In genomic region chr6:94092969-94093597, GRCm38 (mm10) we compare ENCODE assay signal across 21 mouse cellular contexts.
DNase-seq lines count a peak whose midpoint lies in the region; ATAC-seq lines count a peak whose summit lies in the region.
"Had no signal": no experiment of that assay in that cellular context is flagged by ENCODE, and none has a peak within 500 bp of the region (broad histone marks: within the 10 kb centered on the region; RNA-seq: fewer than 3 reads in every experiment).

No protein-coding gene starts in this region.

- no peaks in the 10 kb centered on the region for H3K27me3 ChIP-seq in heart, embryonic 12.5 days (replicated peaks)
- H3K27me3 ChIP-seq in intestine, embryonic 15.5 days (replicated peaks) = no peaks in the 10 kb centered on the region
- no peaks in the 10 kb centered on the region; the same call in 1 of the 2 replicates for H3K27me3 ChIP-seq in liver, embryonic 12.5 days (replicated peaks)
- H3K27me3 ChIP-seq: liver, embryonic 15.5 days had no signal

- H3K9ac ChIP-seq in heart, embryonic 12.5 days = no peak overlapping the region
- H3K9ac ChIP-seq in intestine, embryonic 15.5 days = no peak overlapping the region
- no peak overlapping the region for H3K9ac ChIP-seq in liver, embryonic 12.5 days
- H3K9ac ChIP-seq: liver, embryonic 15.5 days had no signal

- DNase-seq in heart, postnatal 36 days = no peak
- no peak for DNase-seq in thymus, adult 18-20 months
- DNase-seq in kidney, adult 9 months = no peak
- DNase-seq: adrenal gland, postnatal 10 days; cerebellum, adult 8-10 months; gastrocnemius, postnatal 10 days; heart, adult 18-20 months; kidney, adult 2 months; kidney, postnatal 10 days; thymus, postnatal 25 days had no signal

- 48% methylated on average over 8 of the region's 8 CpGs for WGBS in heart, embryonic 12.5 days
- WGBS in intestine, embryonic 15.5 days = 65% methylated on average over 4 of the region's 8 CpGs
- 23% methylated on average over 8 of the region's 8 CpGs for WGBS in liver, embryonic 12.5 days (ENCODE audit: insufficient replicate concordance)

- H3K27ac ChIP-seq in heart, embryonic 12.5 days (ENCODE audit: poor library complexity, severe bottlenecking) = no peak overlapping the region
- H3K27ac ChIP-seq in intestine, embryonic 15.5 days = no peak overlapping the region
- peak overlapping the region; percentile 69 for H3K27ac ChIP-seq in liver, embryonic 12.5 days
- H3K27ac ChIP-seq: hindbrain, postnatal 0 days; liver, embryonic 15.5 days; macrophage; midbrain, embryonic 10.5 days had no signal

- H3K4me2 ChIP-seq in heart, embryonic 12.5 days = no peak overlapping the region
- no peak overlapping the region for H3K4me2 ChIP-seq in intestine, embryonic 15.5 days (replicated peaks)
- peak overlapping the region; percentile 38 for H3K4me2 ChIP-seq in liver, embryonic 12.5 days
- H3K4me2 ChIP-seq: liver, embryonic 15.5 days had no signal

- H3K9me3 ChIP-seq in heart, embryonic 12.5 days (replicated peaks) = no peaks in the 10 kb centered on the region
- no peaks in the 10 kb centered on the region for H3K9me3 ChIP-seq in intestine, embryonic 15.5 days
- no peaks in the 10 kb centered on the region for H3K9me3 ChIP-seq in liver, embryonic 12.5 days (replicated peaks)
- H3K9me3 ChIP-seq: liver, embryonic 15.5 days; midbrain, embryonic 10.5 days had no signal

- H3K4me1 ChIP-seq in heart, embryonic 12.5 days (replicated peaks) = peaks cover 40% of the 10 kb centered on the region
- H3K4me1 ChIP-seq in intestine, embryonic 15.5 days (replicated peaks) = peaks cover 18% of the 10 kb centered on the region
- H3K4me1 ChIP-seq in liver, embryonic 12.5 days = peaks cover 48% of the 10 kb centered on the region

- intact Hi-C loops in heart, postnatal 36 days (cut with DNase I) = no loop called here

- ATAC-seq in heart, embryonic 12.5 days (ENCODE audit: insufficient number of reproducible peaks, low FRiP score) = 0 out of 2 replicates have a peak, but pooled peaks have one; percentile 55
- ATAC-seq in intestine, embryonic 15.5 days = peak; percentile 57; the same call in 1 of the 2 replicates
- peak; percentile 81 for ATAC-seq in liver, embryonic 12.5 days
- no peak for ATAC-seq in megakaryocyte, adult 5-6 weeks (ENCODE audit: poor library complexity, severe bottlenecking)
- ATAC-seq: activated CD4-positive, CD25-positive, alpha-beta regulatory T cell, adult 4 months; forebrain, embryonic 14.5 days; hindbrain, postnatal 0 days; midbrain, embryonic 16.5 days had no signal

- no peak overlapping the region for H3K4me3 ChIP-seq in heart, embryonic 12.5 days
- no peak overlapping the region for H3K4me3 ChIP-seq in intestine, embryonic 15.5 days (replicated peaks)
- H3K4me3 ChIP-seq in liver, embryonic 12.5 days = no peak overlapping the region
- H3K4me3 ChIP-seq: liver, embryonic 15.5 days; midbrain, embryonic 10.5 days had no signal

- H3K36me3 ChIP-seq in heart, embryonic 12.5 days = no peaks in the 10 kb centered on the region
- no peaks in the 10 kb centered on the region for H3K36me3 ChIP-seq in intestine, embryonic 15.5 days
- no peaks in the 10 kb centered on the region for H3K36me3 ChIP-seq in liver, embryonic 12.5 days
- H3K36me3 ChIP-seq: liver, embryonic 15.5 days; midbrain, embryonic 10.5 days had no signal
